Mouse (Mus musculus): ENCODE data around the gene Rab3b.

The Rab3b gene

DNA sequence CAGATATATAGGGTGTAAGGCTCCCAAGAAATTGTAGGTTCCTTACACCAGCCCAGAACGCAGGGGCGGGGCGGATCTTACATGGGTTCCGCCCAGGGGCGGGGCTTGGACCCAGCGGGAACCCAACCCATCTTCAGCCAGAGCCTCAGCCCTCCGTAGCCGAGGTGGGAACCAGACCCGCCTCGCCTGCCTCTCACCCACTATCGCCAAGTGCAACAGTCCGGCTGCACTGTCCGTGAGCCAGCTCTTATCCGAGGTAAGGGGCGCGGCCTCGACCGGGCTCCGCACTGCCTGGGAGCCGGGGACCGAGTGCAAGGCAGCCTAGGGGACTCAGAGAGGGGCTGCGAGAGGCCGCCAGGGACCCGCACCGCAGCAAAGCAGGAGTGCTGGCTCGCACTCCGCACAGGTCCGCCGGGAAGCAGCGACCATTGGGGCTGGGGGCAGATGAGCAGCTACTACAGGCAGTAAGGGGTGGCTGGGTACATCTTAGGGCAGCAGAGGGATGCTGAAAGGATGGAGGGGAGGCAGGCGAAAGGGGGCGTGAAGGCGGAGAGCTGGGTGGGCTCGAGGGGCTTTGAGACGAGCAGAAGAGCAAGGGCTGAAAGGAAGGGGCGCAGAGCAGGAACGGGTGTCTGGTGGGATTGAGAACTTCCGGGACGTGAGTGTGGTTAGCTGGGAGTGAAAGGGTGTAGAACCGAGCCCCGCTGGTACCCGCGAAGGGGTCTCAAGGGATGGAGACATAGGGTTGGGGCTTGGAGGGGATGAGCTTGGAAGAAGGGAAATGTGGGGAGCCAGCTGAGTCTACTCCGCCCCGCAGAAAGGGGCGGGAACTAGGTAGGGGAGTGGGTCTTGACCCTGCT, at the start of gene Rab3b:
TSS of gene Rab3b (plus strand) at position 101 of the 860 bp plus-strand sequence.
- peak; percentile 21 for DNase-seq (ENCODE audit: low read depth, low spot score)

DNA sequence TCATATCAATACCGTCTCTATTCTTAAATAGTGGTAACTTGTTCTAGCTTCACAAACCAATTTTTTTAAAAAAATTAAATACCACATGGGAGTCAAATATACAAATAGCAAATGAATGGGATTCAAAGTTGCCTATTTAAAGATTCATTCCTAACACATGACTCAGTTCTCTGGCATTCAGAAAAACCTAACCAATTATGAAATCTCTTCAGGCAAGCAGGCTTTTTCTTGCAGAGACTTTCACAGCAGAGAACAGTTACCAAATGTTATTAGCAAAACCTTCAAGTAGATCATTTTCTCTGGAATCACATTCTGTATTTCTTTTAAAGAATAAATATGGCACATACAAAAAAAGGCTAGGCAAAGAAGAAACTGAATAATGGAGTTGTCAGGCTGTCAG, 48.2 kb upstream of the Rab3b start:
- DNase-seq (ENCODE audit: low read depth, low spot score), result no peak

GRCm38 (mm10) chr4:108832916-108833827, 45.7 kb upstream of the Rab3b start, which contains the start of gene Btf3l4:
Gene Btf3l4 (minus strand): TSS chr4:108833614.
- DNase-seq (ENCODE audit: low read depth, low spot score), result peak; percentile 85

- DNase-seq (ENCODE audit: low read depth, low spot score), result no peak
Measured at GRCm38 (mm10) chr4:108833828-108834114, 45.1 kb upstream of the Rab3b start.

DNA sequence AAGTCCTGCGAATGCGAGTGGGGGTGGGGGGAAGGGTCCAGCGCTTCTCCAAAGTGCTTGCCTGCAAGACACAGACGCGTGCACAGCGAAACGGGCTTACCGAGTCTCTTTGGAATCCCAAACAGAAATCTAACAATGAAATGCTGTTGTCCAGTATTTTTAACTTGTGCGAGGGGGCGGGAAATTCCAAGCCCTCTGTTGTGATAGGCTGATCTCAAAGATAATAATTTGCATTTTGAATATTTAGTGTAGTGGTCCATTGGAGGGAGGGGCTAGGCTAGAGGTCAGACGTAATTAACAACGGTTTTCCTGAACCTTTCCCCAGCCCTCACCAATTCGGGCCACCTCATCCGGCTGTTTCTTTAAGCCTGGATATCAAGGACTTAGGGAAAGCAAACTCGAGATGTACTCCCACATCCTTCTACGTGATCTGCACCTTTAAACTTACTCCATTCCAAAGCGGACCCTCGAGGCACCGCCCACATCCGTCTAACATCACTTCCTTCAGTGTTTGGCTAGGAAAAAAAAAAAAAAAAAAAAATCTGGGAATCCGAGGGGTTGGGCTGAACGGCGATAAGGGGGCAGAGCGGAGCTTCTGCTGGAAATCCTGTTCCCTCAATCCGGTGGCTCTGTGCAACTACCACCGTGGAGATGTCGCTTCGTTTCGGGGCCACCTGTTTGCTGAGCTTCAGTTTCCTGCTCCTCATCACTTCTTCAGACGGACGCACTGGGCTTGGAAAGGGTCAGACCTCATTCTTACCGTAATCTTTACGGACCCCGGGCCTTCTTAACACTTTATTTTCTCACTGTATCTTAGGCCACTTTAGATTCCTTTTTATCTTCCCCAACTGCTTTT, 44.5 kb upstream of the Rab3b start, which contains the start of gene Txndc12:
TSS of gene Txndc12 (plus strand) at position 487 of the 856 bp plus-strand sequence.
- peak; percentile 83 for DNase-seq (ENCODE audit: low read depth, low spot score)

DNA sequence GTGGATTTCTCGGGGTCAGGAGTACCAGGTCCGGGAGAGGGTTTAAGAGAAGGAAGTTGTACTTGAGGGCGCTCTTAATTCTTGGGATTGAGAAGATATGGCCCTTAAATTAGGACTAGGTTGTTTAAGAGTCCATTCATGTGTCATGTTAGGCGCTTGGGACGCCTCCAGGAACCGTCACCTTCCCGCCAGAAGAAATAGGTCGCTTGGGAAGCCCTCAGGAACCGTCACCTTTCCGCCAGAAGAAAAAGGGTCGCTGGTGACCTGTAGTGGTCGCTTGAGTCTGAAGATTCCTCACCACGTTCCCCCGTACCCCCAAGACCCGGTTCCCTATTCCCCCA, 43.9 kb upstream of the Rab3b start:
- no peak for DNase-seq (ENCODE audit: low read depth, low spot score)

GRCm38 (mm10) chr4:108835496-108835895, 43.4 kb upstream of the Rab3b start:
- no peak for DNase-seq (ENCODE audit: low read depth, low spot score)

GRCm38 (mm10) chr4:108838031-108838430, 40.8 kb upstream of the Rab3b start:
- no peak for DNase-seq (ENCODE audit: low read depth, low spot score)

GRCm38 (mm10) chr4:108841920-108842578, 36.8 kb upstream of the Rab3b start:
- DNase-seq (ENCODE audit: low read depth, low spot score), result no peak

DNA sequence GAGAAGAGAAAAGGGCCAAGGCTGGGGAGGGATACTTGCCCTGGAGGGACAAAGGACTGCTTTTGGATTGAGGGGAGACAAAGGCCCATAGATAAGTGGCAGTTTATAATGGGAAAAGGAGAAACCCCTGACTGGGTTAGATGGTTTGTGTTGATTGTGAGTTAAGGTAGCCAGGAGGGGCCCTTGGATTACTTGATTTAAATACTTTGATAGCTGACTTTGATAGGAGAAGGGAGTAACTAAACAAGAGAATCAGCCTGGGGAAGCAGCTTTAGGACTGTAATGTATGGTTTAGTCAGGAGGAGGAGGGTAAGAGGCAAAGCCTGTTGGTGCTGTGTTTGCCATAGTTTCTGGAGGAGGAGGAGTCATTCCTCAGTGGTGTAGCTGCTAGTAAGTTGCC, 35.5 kb upstream of the Rab3b start:
- no peak for DNase-seq (ENCODE audit: low read depth, low spot score)

- DNase-seq (ENCODE audit: low read depth, low spot score), result no peak
Measured at GRCm38 (mm10) chr4:108845824-108846569, 32.9 kb upstream of the Rab3b start.

GRCm38 (mm10) chr4:108847715-108848504, 31.0 kb upstream of the Rab3b start, which contains the start of gene Kti12:
Gene Kti12 (plus strand): TSS chr4:108847785.
- DNase-seq (ENCODE audit: low read depth, low spot score), result peak; percentile 77

- no peak for DNase-seq (ENCODE audit: low read depth, low spot score)
Measured at GRCm38 (mm10) chr4:108848505-108848848, 30.4 kb upstream of the Rab3b start, which contains the start of gene A730015C16Rik. Gene A730015C16Rik (minus strand): TSS chr4:108848619.

DNA sequence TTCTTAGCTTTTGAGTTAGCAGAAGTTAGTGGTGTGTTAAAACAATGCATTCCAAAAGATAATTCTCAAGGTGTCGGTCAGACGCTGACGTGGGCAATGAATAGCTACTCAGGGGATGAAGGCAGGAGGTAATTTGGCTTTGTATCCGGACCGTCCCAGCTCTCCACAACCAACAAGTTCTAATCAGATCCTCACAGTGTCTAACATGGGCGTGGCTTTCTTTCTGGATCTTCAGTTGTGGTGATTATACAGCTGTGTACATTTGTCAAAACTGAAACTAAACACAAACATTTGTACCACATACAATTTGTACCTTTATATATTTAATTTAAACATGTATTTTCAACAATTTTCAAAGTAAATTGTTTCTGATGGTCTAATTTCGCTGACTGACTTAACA, 12.1 kb upstream of the Rab3b start:
- no peak for DNase-seq (ENCODE audit: low read depth, low spot score)

GRCm38 (mm10) chr4:108869730-108870374, 9.0 kb upstream of the Rab3b start:
- DNase-seq (ENCODE audit: low read depth, low spot score), result peak; percentile 85

DNA sequence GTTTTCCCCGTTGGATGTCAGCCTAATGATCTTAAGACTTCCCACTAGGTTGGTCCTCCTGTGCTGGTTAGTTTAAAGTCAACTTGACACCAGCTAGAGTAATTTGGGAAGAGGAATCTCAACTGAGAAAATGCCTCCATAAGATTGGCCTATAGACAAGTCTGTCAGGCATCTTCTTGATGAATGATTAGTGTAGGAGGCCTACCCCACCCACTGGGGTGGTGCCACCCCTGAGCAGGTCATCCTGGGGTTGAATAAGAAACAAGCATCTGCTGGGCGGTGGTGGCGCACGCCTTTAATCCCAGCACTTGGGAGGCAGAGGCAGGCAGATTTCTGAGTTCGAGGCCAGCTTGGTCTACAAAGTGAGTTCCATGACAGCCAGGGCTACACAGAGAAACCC, 5.1 kb upstream of the Rab3b start:
- no peak for DNase-seq (ENCODE audit: low read depth, low spot score)

DNA sequence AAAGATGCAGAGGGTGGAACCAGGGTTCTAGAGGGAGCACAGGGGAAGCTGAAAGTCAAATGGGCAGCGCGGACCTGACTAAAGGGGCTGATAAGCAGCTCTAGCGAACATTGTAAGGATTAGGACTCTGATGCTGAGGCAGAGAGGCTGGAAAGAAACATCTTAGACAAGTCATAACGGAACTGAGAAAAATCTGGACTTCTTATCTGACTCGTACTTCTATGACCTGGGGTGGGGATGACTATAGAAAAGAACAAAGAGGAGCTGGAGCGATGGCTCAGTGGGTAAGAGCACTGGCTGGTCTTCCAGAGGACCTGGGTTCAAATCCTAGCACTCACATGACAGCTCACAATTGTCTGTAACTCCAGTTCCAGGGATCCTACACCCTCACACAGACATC, 962 bp upstream of the Rab3b start:
- DNase-seq (ENCODE audit: low read depth, low spot score), result no peak

- no peak for DNase-seq (ENCODE audit: low read depth, low spot score)
Measured at GRCm38 (mm10) chr4:108883815-108884214, 5.0 kb downstream of the Rab3b start.

- no peak for DNase-seq (ENCODE audit: low read depth, low spot score)
Measured at GRCm38 (mm10) chr4:108887456-108887855, 8.6 kb downstream of the Rab3b start.

Data from retina, postnatal 7 days (tissue).